Mouse (Mus musculus) ES-Bruce4 (cell line): ENCODE results near the gene Vmn2r75. TPM values are rescaled to one million over a fixed set of nuclear protein-coding genes. Genes with fewer than 3 reads are reported as not detected.
"Not testable (repeated sequence)": the region's sequence is repeated elsewhere in the genome, so short reads cannot be mapped to it uniquely, and the experiment has no call there.

Experiments used
- H3K27ac ChIP-seq: 2 replicates; pipeline ENCODE4 v1.5.1; 2012; ENCODE audit warnings: low read length, inconsistent platforms; ENCODE audit not compliant: insufficient read depth
- H3K27me3 ChIP-seq: 2 replicates; pipeline ENCODE4 v1.6.1; 2012; ENCODE audit warnings: mild to moderate bottlenecking, low read length, inconsistent platforms; ENCODE audit not compliant: control insufficient read depth, poor library complexity, insufficient read depth, severe bottlenecking
- H3K36me3 ChIP-seq: 2 replicates; pipeline ENCODE4 v1.6.1; 2012; ENCODE audit warnings: inconsistent platforms, mild to moderate bottlenecking, low read length, moderate library complexity; ENCODE audit not compliant: control insufficient read depth, poor library complexity, insufficient read depth, severe bottlenecking
- H3K4me1 ChIP-seq: one replicate; pipeline ENCODE4 v1.8.1; 2011; ENCODE audit warnings: low read length; ENCODE audit not compliant: control insufficient read depth, insufficient read depth
- H3K4me3 ChIP-seq: 2 replicates; pipeline ENCODE4 v1.5.1; 2011; ENCODE audit warnings: low read depth, mild to moderate bottlenecking, low read length
- H3K9ac ChIP-seq: 2 replicates; pipeline ENCODE4 v1.6.1; 2012; ENCODE audit warnings: low read depth, mild to moderate bottlenecking, inconsistent platforms; ENCODE audit not compliant: poor library complexity, severe bottlenecking
- H3K9me3 ChIP-seq: replicated peaks from 2 replicates; pipeline ENCODE4 v1.6.1; 2012; ENCODE audit warnings: mild to moderate bottlenecking, low read length, inconsistent platforms; ENCODE audit not compliant: control insufficient read depth, poor library complexity, insufficient read depth, severe bottlenecking
- CTCF ChIP-seq: IDR thresholded peaks from one replicate; pipeline ENCODE4 v1.8.1; 2011; ENCODE audit warnings: low read depth, low read length
- POLR2A ChIP-seq: IDR thresholded peaks from one replicate; pipeline ENCODE4 v1.8.1; 2011; ENCODE audit warnings: low read length; ENCODE audit not compliant: insufficient read depth
- polyA plus RNA-seq: library from polyadenylated mRNA; stranded (reverse); fragments of >200 nt; gene quantifications from 2 replicates; pipeline ENCODE4 v1.2.4, GENCODE M21; 2011; ENCODE audit warnings: low read depth; ENCODE audit not compliant: missing spikeins, insufficient read depth, insufficient read length

Gene Vmn2r75
- polyA plus RNA-seq: not detected in 2 replicates

- H3K27me3 ChIP-seq, H3K4me3 ChIP-seq, H3K36me3 ChIP-seq, H3K9ac ChIP-seq, H3K4me1 ChIP-seq, H3K27ac ChIP-seq, H3K9me3 ChIP-seq: not testable (repeated sequence)
Observed at GRCm38 (mm10) chr7:86171678-86172077, at the start of gene Vmn2r75. Gene Vmn2r75, minus strand, starts transcription at chr7:86171778.

- H3K27ac ChIP-seq: no peak overlapping the region
- no peaks in the 10 kb centered on the region for H3K4me1 ChIP-seq
- TF ChIP-seq POLR2A (no peak), CTCF (peak; percentile 21)
- no peaks in the 10 kb centered on the region for H3K9me3 ChIP-seq
- no peak overlapping the region for H3K4me3 ChIP-seq
- no peaks in the 10 kb centered on the region for H3K36me3 ChIP-seq
- H3K9ac ChIP-seq: no peak overlapping the region
- no peaks in the 10 kb centered on the region for H3K27me3 ChIP-seq
Observed at GRCm38 (mm10) chr7:86211345-86211744, 39.8 kb upstream of the Vmn2r75 start.

Other genes starting within 250 kb of the Vmn2r75 start
- gene Vmn2r74, start 210.1 kb downstream of the Vmn2r75 start, polyA plus RNA-seq: not detected in 2 replicates
- gene Vmn2r76, start 74.5 kb upstream of the Vmn2r75 start, polyA plus RNA-seq: 0.14 and 0.34 TPM in 2 replicates
- gene Olfr310, start 105.4 kb upstream of the Vmn2r75 start, polyA plus RNA-seq: not detected in 2 replicates
- gene Olfr309, start 141.9 kb upstream of the Vmn2r75 start, polyA plus RNA-seq: not detected in 2 replicates
- gene Olfr308, start 153.9 kb upstream of the Vmn2r75 start, polyA plus RNA-seq: not detected in 2 replicates
- gene Olfr307, start 165.8 kb upstream of the Vmn2r75 start, polyA plus RNA-seq: 0.23 TPM in 1 of 2 replicates, not detected in the other
- not detected in 2 replicates for gene Olfr305, start 195.2 kb upstream of the Vmn2r75 start, polyA plus RNA-seq
- not detected in 2 replicates for gene Olfr304, start 214.9 kb upstream of the Vmn2r75 start, polyA plus RNA-seq
- not detected in 2 replicates for gene Olfr303, start 226.0 kb upstream of the Vmn2r75 start, polyA plus RNA-seq
- gene Olfr301, start 232.1 kb upstream of the Vmn2r75 start, polyA plus RNA-seq: not detected in 2 replicates